Mouse (Mus musculus) G1E (cell line): ENCODE measurements around the gene Lefty2.

ENCODE experiments used
- CTCF ChIP-seq: IDR thresholded peaks from 2 replicates; pipeline ENCODE4 v1.5.1; 2012; ENCODE audit warnings: low read depth, low read length, inconsistent platforms, mixed read lengths
- GATA1 ChIP-seq: IDR thresholded peaks from 2 replicates; pipeline ENCODE4 v1.6.1; 2012; ENCODE audit warnings: borderline replicate concordance, low read length, inconsistent platforms, mixed read lengths
- GATA2 ChIP-seq: IDR thresholded peaks from 2 replicates; pipeline ENCODE4 v1.6.1; 2012; ENCODE audit warnings: low read depth, low read length, inconsistent platforms, borderline replicate concordance
- POLR2AphosphoS5 ChIP-seq: IDR thresholded peaks from 2 replicates; pipeline ENCODE4 v1.6.1; 2012; ENCODE audit warnings: low read depth, low read length, inconsistent platforms; ENCODE audit not compliant: insufficient replicate concordance
- TAL1 ChIP-seq: conservative IDR thresholded peaks from 2 replicates; pipeline ENCODE4 v1.6.1; 2012; ENCODE audit warnings: low read depth, low read length, inconsistent platforms, mixed read lengths

- TF ChIP-seq CTCF (peak; percentile 59), GATA2 (no peak), GATA1 (no peak), POLR2AphosphoS5 (no peak), TAL1 (no peak)
These were observed 18.9 kb upstream of the Lefty2 start for GRCm38 (mm10) chr1:180873861-180874484.
